Mouse (Mus musculus) hindbrain, embryonic 14.5 days (tissue): ENCODE measurements around the gene Ranbp9. TPM values are rescaled to one million over a fixed set of nuclear protein-coding genes. Genes with fewer than 3 reads are reported as not detected.

Source experiments
- ATAC-seq: fragments of 200-750 bp; cut with Nextera tagmentation; 2 replicates; pipeline ENCODE4 v1.8.0; 2017; ENCODE audit warnings: moderate number of reproducible peaks, mild to moderate bottlenecking, moderate TSS enrichment, moderate library complexity; ENCODE audit not compliant: low FRiP score
- DNase-seq: peaks from one replicate; pipeline ENCODE4 v3.0.0-alpha.2; 2015; ENCODE audit warnings: low spot score
- H3K27ac ChIP-seq: fragments of 300-500 bp; sonication (generic); 2 replicates; pipeline ENCODE4 v1.5.1; 2014; ENCODE audit warnings: mild to moderate bottlenecking, moderate library complexity
- H3K27me3 ChIP-seq: fragments of 300-500 bp; sonication (generic); 2 replicates; pipeline ENCODE4 v1.6.1; 2014; ENCODE audit warnings: mild to moderate bottlenecking, low read length, mixed read lengths; ENCODE audit not compliant: control insufficient read depth, insufficient read depth
- H3K36me3 ChIP-seq: fragments of 300-500 bp; sonication (generic); replicated peaks from 2 replicates; pipeline ENCODE4 v1.6.1; 2014; ENCODE audit not compliant: control insufficient read depth, insufficient read depth
- H3K4me1 ChIP-seq: fragments of 300-500 bp; sonication (generic); replicated peaks from 2 replicates; pipeline ENCODE4 v1.6.1; 2014; ENCODE audit warnings: antibody characterized with exemption, low read length, mixed read lengths; ENCODE audit not compliant: control insufficient read depth, insufficient read depth
- H3K4me2 ChIP-seq: fragments of 300-500 bp; sonication (generic); replicated peaks from 2 replicates; pipeline ENCODE4 v1.6.1; 2014; ENCODE audit warnings: mild to moderate bottlenecking, moderate library complexity
- H3K4me3 ChIP-seq: fragments of 300-500 bp; sonication (generic); replicated peaks from 2 replicates; pipeline ENCODE4 v1.5.1; 2014; ENCODE audit warnings: mild to moderate bottlenecking, low read length
- H3K9ac ChIP-seq: fragments of 300-500 bp; sonication (generic); 2 replicates; pipeline ENCODE4 v1.6.1; 2014
- H3K9me3 ChIP-seq: fragments of 300-500 bp; sonication (generic); 2 replicates; pipeline ENCODE4 v1.6.1; 2016; ENCODE audit warnings: low read length; ENCODE audit not compliant: control insufficient read depth
- WGBS: fragments of 180-500 bp; shearing (Covaris S2); extraction: QIAGEN DNeasy Blood & Tissue Kit; methylation state at CpG from one replicate; pipeline ENCODE4 v1.1.7; 2014; 5-methylcytosine and 5-hydroxymethylcytosine counted together
- polyA plus RNA-seq: library from polyadenylated mRNA; unstranded; fragments of >200 nt; fragmentation: Nextera tagmentation; extraction: Ambion mirVana; gene quantifications from 2 replicates; pipeline ENCODE4 v1.2.1, GENCODE M21; 2014

Ranbp9 gene
- polyA plus RNA-seq, 1 experiment from 2014 or later, result 16.8 TPM

DNA sequence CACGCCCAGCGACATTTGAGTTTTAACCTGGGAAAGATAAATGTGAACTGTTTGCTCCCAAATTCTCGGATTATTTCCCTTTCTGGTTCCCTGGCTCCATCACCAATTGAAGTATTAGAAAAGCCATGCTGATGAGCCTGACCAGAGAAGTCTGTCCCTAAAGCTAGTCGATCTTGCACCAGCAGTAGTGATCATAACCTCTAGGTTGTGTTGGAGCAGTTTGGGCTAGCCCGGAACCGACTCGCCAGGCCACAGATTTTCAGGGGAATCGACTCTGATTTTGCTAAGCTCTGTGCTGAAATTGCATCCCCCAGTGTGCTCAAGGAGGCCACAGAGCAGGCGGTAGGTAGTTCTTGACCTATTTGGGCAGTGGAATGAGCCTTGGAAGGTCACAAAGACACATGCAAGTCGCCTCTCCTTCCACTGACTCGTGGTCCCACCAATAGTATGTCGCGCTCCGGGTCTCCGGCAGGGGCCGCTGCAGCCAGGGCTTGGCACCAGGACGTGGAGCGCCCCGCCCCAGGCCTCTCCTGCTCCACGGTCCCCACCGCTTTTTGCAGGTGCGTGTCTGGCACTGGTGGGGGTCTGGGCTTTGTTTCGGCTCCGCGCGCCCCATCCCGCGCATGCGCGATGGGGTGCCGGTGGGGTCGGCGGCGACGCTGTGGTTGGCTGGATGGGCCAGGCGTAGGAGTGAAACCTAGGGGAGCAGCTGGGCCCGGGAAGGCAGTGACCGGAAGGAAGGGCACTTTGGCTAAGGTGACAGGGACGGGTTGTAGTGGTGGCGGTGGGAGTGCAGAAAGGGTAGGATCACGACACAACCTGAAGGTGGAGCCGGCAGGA, 115.9 kb downstream of the Ranbp9 start, which contains the start of gene Sirt5:
Sirt5 (plus strand) TSS at position 512 of the 840 bp plus-strand sequence.
- Histone ChIP-seq H3K27ac (peak within 1 kb of the TSS; percentile 81), H3K9me3 (no peaks in the 10 kb centered on the region), H3K4me2 (peak within 1 kb of the TSS; percentile 91), H3K36me3 (no peaks in the 10 kb centered on the region), H3K27me3 (no peaks in the 10 kb centered on the region), H3K4me1 (peaks cover 8% of the 10 kb centered on the region; the same call in 1 of the 2 replicates), H3K9ac (peak within 1 kb of the TSS; percentile 83), H3K4me3 (peak within 1 kb of the TSS; percentile 65)
- 15% methylated on average over 42 of the region's 42 CpGs for WGBS
- ATAC-seq (peak; percentile 96), DNase-seq (peak; percentile 90)

DNA sequence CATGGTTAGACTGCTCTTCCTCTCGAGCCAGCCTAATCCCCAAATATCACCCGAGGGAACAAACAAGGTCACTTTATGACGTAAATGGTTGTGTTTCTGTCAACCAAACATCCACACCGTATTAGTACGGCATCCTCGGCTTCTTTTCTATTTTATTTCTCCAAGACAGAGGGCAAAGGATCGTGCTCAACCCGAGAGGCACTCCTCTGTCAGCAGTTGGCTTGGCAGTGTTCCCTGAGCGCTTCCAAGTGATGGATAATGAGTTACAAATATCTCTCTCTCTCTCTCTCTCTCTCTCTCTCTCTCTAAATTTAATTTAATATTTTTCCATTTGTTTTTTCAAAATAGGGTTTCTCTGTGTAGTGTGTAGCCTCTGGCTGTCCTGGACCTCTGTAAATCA, 118.7 kb downstream of the Ranbp9 start:
- H3K4me1 ChIP-seq, result peaks cover 8% of the 10 kb centered on the region; the same call in 1 of the 2 replicates
- no peak overlapping the region for H3K27ac ChIP-seq
- no peaks in the 10 kb centered on the region for H3K9me3 ChIP-seq
- DNase-seq, result no peak
- no peak overlapping the region for H3K9ac ChIP-seq
- no peak for ATAC-seq
- no peaks in the 10 kb centered on the region for H3K36me3 ChIP-seq
- 72% methylated on average over 9 of the region's 9 CpGs for WGBS
- no peaks in the 10 kb centered on the region for H3K27me3 ChIP-seq
- no peak overlapping the region for H3K4me3 ChIP-seq
- no peak overlapping the region for H3K4me2 ChIP-seq

DNA sequence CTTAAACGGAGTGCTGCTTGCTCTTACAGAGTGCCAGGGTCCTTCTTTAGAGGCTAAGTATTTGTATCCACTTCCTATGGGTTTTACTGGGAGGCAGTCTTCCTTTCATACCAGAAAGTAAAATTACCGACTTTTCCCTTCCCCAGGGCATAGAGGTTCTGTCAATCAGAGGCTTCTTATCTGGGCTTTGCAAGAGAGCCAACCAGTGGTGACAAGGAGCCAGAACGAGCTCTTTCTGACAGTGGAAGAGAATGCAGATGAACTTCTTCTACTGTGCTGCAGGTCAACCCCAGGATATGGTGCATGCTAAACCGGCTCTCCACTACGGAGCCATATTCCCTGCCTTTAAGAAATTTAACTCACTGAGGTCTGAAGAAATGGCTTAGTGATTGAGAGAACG, 120.5 kb downstream of the Ranbp9 start:
- 73% methylated on average over 6 of the region's 6 CpGs for WGBS
- no peak for DNase-seq
- no peak overlapping the region for H3K4me3 ChIP-seq

DNA sequence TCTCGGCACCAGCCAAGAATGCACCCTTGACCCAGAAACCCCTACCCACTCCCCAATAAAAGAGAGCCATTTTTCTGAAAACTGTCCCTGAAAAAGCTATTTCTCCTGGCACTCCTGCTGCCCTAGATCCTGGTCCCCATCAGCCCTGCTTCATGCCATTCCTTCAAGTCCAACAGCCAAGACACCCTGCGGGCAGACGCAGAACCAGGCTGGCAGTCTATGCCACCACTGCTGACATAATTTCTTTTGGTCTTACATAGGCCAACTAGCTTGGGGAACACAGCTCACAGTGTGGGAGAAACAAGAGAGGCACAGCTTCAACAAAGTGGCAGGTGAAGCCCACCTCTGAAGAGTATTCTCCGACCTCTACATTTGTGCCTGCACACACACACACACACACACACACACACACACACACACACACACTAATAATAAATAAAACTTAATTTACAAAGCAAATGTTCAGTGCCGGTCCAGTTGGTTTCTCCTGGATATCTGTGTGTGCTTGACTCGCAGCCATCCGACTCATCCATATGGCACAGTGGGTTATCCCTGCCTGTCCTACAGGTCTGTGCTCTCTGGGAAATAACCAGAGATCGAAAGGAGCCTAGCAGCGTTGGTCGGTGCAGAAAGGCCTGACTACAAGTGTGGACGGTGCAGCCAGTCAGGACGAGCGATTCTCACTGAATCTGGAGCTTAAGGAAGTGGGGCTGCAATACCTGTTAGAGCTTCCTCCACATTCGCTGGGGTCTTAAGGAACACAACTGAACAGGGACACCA, 124.5 kb downstream of the Ranbp9 start:
- Histone ChIP-seq H3K36me3 (no peaks in the 10 kb centered on the region), H3K4me3 (no peak overlapping the region), H3K4me2 (no peak overlapping the region), H3K9me3 (no peaks in the 10 kb centered on the region), H3K27me3 (no peaks in the 10 kb centered on the region), H3K27ac (no peak overlapping the region), H3K4me1 (no peaks in the 10 kb centered on the region), H3K9ac (no peak overlapping the region)
- no peak for DNase-seq
- ATAC-seq, result no peak
- WGBS, result 88% methylated on average over 14 of the region's 14 CpGs

More for the DNA sequence above, 120.5 kb downstream of the Ranbp9 start:
- ATAC-seq, result no peak
- Histone ChIP-seq H3K27ac (no peak overlapping the region), H3K9me3 (no peaks in the 10 kb centered on the region), H3K4me2 (no peak overlapping the region), H3K36me3 (no peaks in the 10 kb centered on the region), H3K9ac (no peak overlapping the region), H3K27me3 (no peaks in the 10 kb centered on the region), H3K4me1 (no peaks in the 10 kb centered on the region)

DNA sequence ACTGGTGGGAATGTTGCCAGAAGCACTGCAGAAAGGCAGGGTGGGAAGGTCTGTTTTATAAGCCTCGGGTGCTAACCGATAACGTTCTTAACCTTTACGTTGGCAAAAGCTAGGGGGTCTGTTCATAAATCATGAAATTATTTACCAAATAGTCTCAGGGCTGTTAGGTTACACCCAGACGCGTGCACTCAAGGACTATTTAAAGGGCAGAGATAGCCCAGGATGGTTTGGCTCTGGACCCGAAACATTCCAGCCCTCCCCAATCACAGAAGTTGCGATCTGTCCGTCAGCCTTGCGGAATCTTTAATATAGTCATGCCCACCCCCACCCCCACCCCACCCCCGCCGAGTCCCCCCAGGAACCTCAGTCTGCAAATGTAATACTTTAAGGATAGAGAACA, 126.7 kb downstream of the Ranbp9 start:
- Histone ChIP-seq H3K9me3 (no peaks in the 10 kb centered on the region), H3K4me3 (no peak overlapping the region), H3K36me3 (no peaks in the 10 kb centered on the region), H3K4me1 (no peaks in the 10 kb centered on the region), H3K9ac (no peak overlapping the region), H3K27me3 (no peaks in the 10 kb centered on the region), H3K27ac (no peak overlapping the region), H3K4me2 (no peak overlapping the region)
- 82% methylated on average over 12 of the region's 12 CpGs for WGBS
- ATAC-seq (no peak), DNase-seq (no peak)

DNA sequence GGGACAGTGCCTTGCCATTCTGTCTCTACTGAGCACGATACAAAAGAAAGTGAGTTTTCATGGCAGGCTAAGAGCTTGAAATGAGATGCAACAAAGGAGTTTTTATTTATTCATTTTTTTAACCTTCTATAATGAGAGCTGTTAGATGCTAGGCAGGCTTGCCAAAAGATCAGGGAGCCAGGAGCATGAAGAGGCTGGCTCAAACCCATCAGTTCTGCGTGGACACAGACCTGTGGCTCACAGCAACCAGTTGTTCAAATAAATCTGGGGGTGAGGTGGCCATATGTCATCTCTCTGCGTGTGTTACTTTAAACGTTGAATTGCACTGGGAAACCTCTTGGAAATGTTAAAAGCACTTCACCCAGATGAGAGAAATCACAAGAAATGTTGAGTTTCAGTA, 127.7 kb downstream of the Ranbp9 start:
- ATAC-seq (no peak), DNase-seq (no peak)
- H3K27me3 ChIP-seq, result no peaks in the 10 kb centered on the region
- no peaks in the 10 kb centered on the region for H3K9me3 ChIP-seq
- no peaks in the 10 kb centered on the region for H3K4me1 ChIP-seq
- H3K4me3 ChIP-seq, result no peak overlapping the region
- H3K36me3 ChIP-seq, result no peaks in the 10 kb centered on the region
- WGBS, result 66% methylated on average over 4 of the region's 4 CpGs
- no peak overlapping the region for H3K4me2 ChIP-seq
- H3K27ac ChIP-seq, result no peak overlapping the region
- H3K9ac ChIP-seq, result no peak overlapping the region

Other genes with a start within 250 kb of the Ranbp9 start
- 3.6 and 3.7 TPM in 2 replicates for gene Gfod1, start 177.1 kb downstream of the Ranbp9 start, polyA plus RNA-seq
- 30.3 and 30.5 TPM in 2 replicates for gene Sirt5, start 115.8 kb downstream of the Ranbp9 start, polyA plus RNA-seq
- 161 and 195 TPM in 2 replicates for gene Nol7, start 82.9 kb downstream of the Ranbp9 start, polyA plus RNA-seq
- gene Mcur1, start 78.9 kb upstream of the Ranbp9 start, polyA plus RNA-seq, result 8.6 and 9.5 TPM in 2 replicates
- gene Rnf182, start 134.4 kb upstream of the Ranbp9 start, polyA plus RNA-seq, result 35.6 and 35.8 TPM in 2 replicates